Mouse (Mus musculus) left cerebral cortex, adult 2 months (tissue): ENCODE data around the gene Extl1. TPM values are rescaled to one million over a fixed set of nuclear protein-coding genes. Genes with fewer than 3 reads are reported as not detected.

Source experiments
- DNase-seq, 2 experiments: peaks; one replicate each; pipeline ENCODE4 v3.0.0; 2021 to 2022; ENCODE audit warnings: low spot score in 2 of 2, mixed read lengths in 1 of 2; ENCODE audit errors: extremely low spot score in 1 of 2
- H3K27ac ChIP-seq: fragments of 200-600 bp; 2 replicates; pipeline ENCODE4 v1.8.1; 2022
- H3K4me3 ChIP-seq: fragments of 200-600 bp; 2 replicates; pipeline ENCODE4 v1.8.1; 2022
- CTCF ChIP-seq: fragments of 200-600 bp; IDR thresholded peaks from 2 replicates; pipeline ENCODE4 v1.8.1; 2022; ENCODE audit warnings: antibody characterized with exemption, mild to moderate bottlenecking, moderate library complexity
- intact Hi-C: fragments of 180-260 bp; cut with DNase I; formaldehyde crosslinking; loops from one replicate; pipeline ENCODE4 v1.15.1; 2025
- total RNA-seq, 2 experiments: library from RNA; stranded (reverse); gene quantifications; 2 replicates each; pipeline ENCODE4 v1.2.3; 2021

Gene Extl1
- total RNA-seq, 2 experiments from 2014 or later, result 46.7 to 48.9 TPM

GRCm38 (mm10) chr4:134387268-134387667 is 3.6 kb upstream of the Extl1 start:
- peak; percentile 16 for TF ChIP-seq CTCF
- intact Hi-C loops, result no loop called here
- no peak overlapping the region for H3K4me3 ChIP-seq
- no peak overlapping the region for H3K27ac ChIP-seq
- no peak for DNase-seq

- no peak for TF ChIP-seq CTCF
- no peak overlapping the region for H3K27ac ChIP-seq
- DNase-seq, result no peak
- intact Hi-C loops, result no loop called here
- no peak overlapping the region for H3K4me3 ChIP-seq
Measured at GRCm38 (mm10) chr4:134379510-134379909, 4.1 kb downstream of the Extl1 start.

GRCm38 (mm10) chr4:134378089-134378615 is 5.5 kb downstream of the Extl1 start:
- Histone ChIP-seq H3K27ac (no peak overlapping the region), H3K4me3 (no peak overlapping the region)
- no peak for DNase-seq
- intact Hi-C loops, result no loop called here
- no peak for TF ChIP-seq CTCF

- no peak overlapping the region for H3K4me3 ChIP-seq
- intact Hi-C loops, result no loop called here
- no peak for TF ChIP-seq CTCF
- H3K27ac ChIP-seq, result no peak overlapping the region
- no peak for DNase-seq
Measured at GRCm38 (mm10) chr4:134374306-134374705, 9.3 kb downstream of the Extl1 start.

- peak overlapping the region; percentile 65 for H3K27ac ChIP-seq
- H3K4me3 ChIP-seq, result peak overlapping the region; percentile 64
- DNase-seq, result no peak
- intact Hi-C loops, result no loop called here
- TF ChIP-seq CTCF, result no peak
Measured at GRCm38 (mm10) chr4:134373295-134373694, 10.4 kb downstream of the Extl1 start.

DNA sequence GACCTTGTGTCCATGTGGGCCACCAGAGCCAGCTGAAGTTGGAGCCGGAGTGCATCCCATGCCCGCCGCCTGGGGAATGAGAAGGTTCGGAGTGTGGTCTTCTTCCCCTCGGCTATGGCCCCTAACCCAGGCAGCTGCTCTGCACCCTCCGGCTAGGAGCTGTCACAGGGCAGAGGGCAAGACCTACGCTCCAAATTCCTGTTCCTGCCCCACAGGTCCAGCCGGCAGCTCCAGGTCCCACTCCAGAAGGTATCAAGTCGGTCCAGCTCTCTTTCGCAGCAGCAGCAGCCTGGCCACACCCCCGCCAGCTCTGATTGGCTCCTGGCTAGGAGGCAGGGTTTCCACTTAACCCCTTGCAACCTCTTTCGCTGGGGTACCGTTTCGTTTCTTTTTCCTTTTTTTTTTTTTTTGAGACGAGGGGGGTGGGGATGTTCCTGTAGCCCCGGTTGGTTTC is 11.3 kb downstream of the Extl1 start:
- Histone ChIP-seq H3K27ac (peak overlapping the region; percentile 97), H3K4me3 (peak overlapping the region; percentile 64)
- intact Hi-C loops, result no loop called here
- DNase-seq, result peak; percentile 85
- TF ChIP-seq CTCF, result no peak

DNA sequence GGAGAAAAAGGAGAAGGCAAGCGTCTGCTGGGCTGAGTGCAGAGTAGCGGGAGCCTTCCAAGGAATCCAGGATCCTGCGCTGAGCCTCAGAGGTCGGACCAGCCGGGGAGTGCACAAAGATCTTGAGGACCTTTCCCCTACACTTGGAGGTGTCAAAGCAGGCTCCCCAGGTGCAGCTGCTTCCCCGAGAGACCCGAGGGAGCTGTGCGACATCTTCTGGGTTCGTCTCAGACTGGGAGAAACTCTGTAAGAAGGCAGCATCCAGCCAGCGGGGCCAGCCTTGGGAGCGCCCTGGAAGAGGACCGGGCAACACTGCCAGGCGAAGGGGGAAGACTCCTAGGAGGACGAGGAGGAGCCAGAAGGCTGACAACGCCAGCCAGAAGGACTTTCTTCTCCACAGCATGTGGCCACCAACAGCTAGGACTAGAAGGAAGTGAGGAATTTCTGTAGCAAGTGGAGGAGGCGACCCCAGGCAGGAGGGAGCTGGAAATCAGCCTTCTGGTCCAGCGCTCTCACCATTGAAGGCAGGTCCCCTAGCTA is 12.3 kb downstream of the Extl1 start:
- Histone ChIP-seq H3K27ac (peak overlapping the region; percentile 97), H3K4me3 (peak overlapping the region; percentile 64)
- intact Hi-C loops, result no loop called here
- peak; percentile 30 to 43 for DNase-seq
- TF ChIP-seq CTCF, result no peak

- TF ChIP-seq CTCF, result no peak
- intact Hi-C loops, result no loop called here
- H3K4me3 ChIP-seq, result peak overlapping the region; percentile 64
Measured at GRCm38 (mm10) chr4:134370649-134371221, 12.9 kb downstream of the Extl1 start.

GRCm38 (mm10) chr4:134365280-134365679 is 18.4 kb downstream of the Extl1 start:
- H3K27ac ChIP-seq, result no peak overlapping the region
- no peak overlapping the region for H3K4me3 ChIP-seq
- intact Hi-C loops, result no loop called here
- DNase-seq, result no peak
- TF ChIP-seq CTCF, result no peak

More at GRCm38 (mm10) chr4:134370649-134371221, 12.9 kb downstream of the Extl1 start:
- DNase-seq, result peak; percentile 62 to 74
- H3K27ac ChIP-seq, result peak overlapping the region; percentile 97

DNA sequence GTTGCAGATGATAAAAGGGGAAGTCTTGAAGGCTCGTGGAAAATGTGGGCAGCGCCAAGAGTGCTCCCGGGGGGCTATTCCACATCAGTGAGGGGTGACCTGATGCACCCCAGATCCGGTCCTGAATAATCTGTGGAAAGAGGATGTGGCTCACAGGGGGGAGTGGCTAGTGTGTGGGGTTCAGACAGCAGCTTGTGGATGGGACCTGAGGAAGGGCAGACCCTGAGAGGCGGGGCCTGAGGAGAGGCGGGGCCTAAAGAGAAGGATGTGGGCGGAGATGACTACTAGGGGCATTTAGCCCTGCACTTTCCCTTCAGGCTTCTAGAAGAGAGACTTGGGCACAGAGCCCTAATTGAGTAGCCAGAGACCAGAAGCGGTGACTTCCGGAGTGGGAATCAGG is 21.1 kb downstream of the Extl1 start:
- TF ChIP-seq CTCF, result no peak
- Histone ChIP-seq H3K27ac (no peak overlapping the region), H3K4me3 (no peak overlapping the region)
- no peak for DNase-seq
- intact Hi-C loops, result no loop called here

DNA sequence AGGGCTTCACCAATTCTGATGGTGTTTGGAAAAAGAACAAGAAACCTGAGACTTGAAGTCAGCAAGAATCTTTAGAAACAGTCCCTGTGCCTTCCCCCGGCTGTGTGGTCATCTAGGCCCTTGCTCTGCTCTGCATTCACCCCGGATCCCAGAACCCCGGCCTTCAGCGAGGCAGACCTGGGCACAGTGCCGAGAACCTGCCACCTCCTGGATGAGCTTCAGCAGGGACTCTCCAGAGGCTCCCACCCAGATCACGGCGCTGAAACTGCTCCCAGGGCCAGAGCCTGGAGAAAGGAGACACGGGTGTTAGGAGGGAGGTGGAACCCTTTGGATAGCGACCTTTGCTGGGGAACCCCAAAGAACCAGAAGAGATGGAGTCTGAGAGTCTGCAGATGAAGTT is 21.5 kb downstream of the Extl1 start:
- no peak for TF ChIP-seq CTCF
- H3K4me3 ChIP-seq, result no peak overlapping the region
- intact Hi-C loops, result no loop called here
- DNase-seq, result no peak
- no peak overlapping the region for H3K27ac ChIP-seq

- intact Hi-C loops, result no loop called here
- no peak for DNase-seq
- Histone ChIP-seq H3K4me3 (no peak overlapping the region), H3K27ac (no peak overlapping the region)
- TF ChIP-seq CTCF, result no peak
Measured at GRCm38 (mm10) chr4:134361215-134361614, 22.4 kb downstream of the Extl1 start.

- H3K4me3 ChIP-seq, result no peak overlapping the region
- intact Hi-C loops, result loop anchor here (5.0 kb wide), 1 partner anchor 72 kb away; the partner anchor contains the start of gene Pdik1l
- H3K27ac ChIP-seq, result no peak overlapping the region
- no peak for TF ChIP-seq CTCF
- DNase-seq, result no peak
Measured at GRCm38 (mm10) chr4:134359649-134360048, 24.0 kb downstream of the Extl1 start.
